Mouse (Mus musculus) heart, adult 2 months (tissue): ENCODE results near the gene Cop1. TPM values are rescaled to one million over a fixed set of nuclear protein-coding genes. Genes with fewer than 3 reads are reported as not detected.

Source experiments
- DNase-seq, 2 experiments: peaks; one replicate each; pipeline ENCODE4 v3.0.0; 2021
- H3K27ac ChIP-seq: fragments of 200-600 bp; 2 replicates; pipeline ENCODE4 v1.8.1; 2022
- H3K27me3 ChIP-seq: fragments of 200-500 bp; 2 replicates; pipeline ENCODE4 v1.6.1; 2012; ENCODE audit warnings: mild to moderate bottlenecking, low read length, inconsistent platforms, mixed read lengths; ENCODE audit not compliant: control insufficient read depth, insufficient read depth
- H3K36me3 ChIP-seq: fragments of 200-500 bp; 2 replicates; pipeline ENCODE4 v1.6.1; 2012; ENCODE audit warnings: low read length, inconsistent platforms; ENCODE audit not compliant: control insufficient read depth, insufficient read depth
- H3K4me1 ChIP-seq: fragments of 200-500 bp; 2 replicates; pipeline ENCODE4 v1.6.1; 2011; ENCODE audit warnings: low read length; ENCODE audit not compliant: control insufficient read depth, insufficient read depth
- H3K4me3 ChIP-seq: fragments of 200-600 bp; 2 replicates; pipeline ENCODE4 v1.8.1; 2022
- H3K79me2 ChIP-seq: fragments of 200-500 bp; replicated peaks from 2 replicates; pipeline ENCODE4 v1.6.1; 2012; ENCODE audit warnings: mild to moderate bottlenecking, inconsistent platforms, low read length, moderate library complexity, mixed read lengths; ENCODE audit not compliant: control insufficient read depth, insufficient read depth
- H3K9ac ChIP-seq: fragments of 200-500 bp; 2 replicates; pipeline ENCODE4 v1.6.1; 2012; ENCODE audit warnings: low read depth, mild to moderate bottlenecking, control low read depth, inconsistent platforms, low read length, mixed read lengths
- CTCF ChIP-seq: fragments of 200-600 bp; IDR thresholded peaks from 2 replicates; pipeline ENCODE4 v1.8.1; 2022; ENCODE audit warnings: antibody characterized with exemption, mild to moderate bottlenecking, moderate library complexity
- EP300 ChIP-seq: fragments of 200-500 bp; IDR thresholded peaks from 2 replicates; pipeline ENCODE4 v1.6.1; 2011; ENCODE audit warnings: low read depth, low read length, control low read depth; ENCODE audit not compliant: insufficient read depth
- POLR2A ChIP-seq: fragments of 200-500 bp; IDR thresholded peaks from 2 replicates; pipeline ENCODE4 v1.6.1; 2011; ENCODE audit warnings: mild to moderate bottlenecking, low read depth, low read length, control low read depth; ENCODE audit not compliant: insufficient read depth
- WGBS: fragments of 180-500 bp; shearing (Covaris S2); methylation state at CpG from one replicate; pipeline ENCODE4 v1.1.7; 2018; 5-methylcytosine and 5-hydroxymethylcytosine counted together
- intact Hi-C: fragments of 180-260 bp; cut with DNase I; formaldehyde crosslinking; loops from one replicate; pipeline ENCODE4 v1.15.1; 2025
- polyA plus RNA-seq: library from polyadenylated mRNA; depleted of rRNA; stranded (reverse); fragments of >200 nt; gene quantifications from 2 replicates; pipeline ENCODE4 v1.2.3, GENCODE M21; 2012
- total RNA-seq, 2 experiments: library from RNA; stranded (reverse); gene quantifications; 2 replicates each; pipeline ENCODE4 v1.2.3; 2021

The Cop1 gene
- total and polyA plus RNA-seq, 3 experiments, result 38.9 to 149 (median 148) TPM

GRCm38 (mm10) chr1:159263820-159264219 is 31.7 kb downstream of the Cop1 start:
- H3K79me2 ChIP-seq, result peaks cover 2% of the 10 kb centered on the region
- no peak for DNase-seq
- TF ChIP-seq CTCF (no peak), POLR2A (no peak), EP300 (no peak)
- H3K36me3 ChIP-seq, result peaks cover 4% of the 10 kb centered on the region
- no peak overlapping the region for H3K4me3 ChIP-seq
- intact Hi-C loops, result no loop called here
- H3K27me3 ChIP-seq, result no peaks in the 10 kb centered on the region
- H3K9ac ChIP-seq, result no peak overlapping the region
- H3K27ac ChIP-seq, result no peak overlapping the region
- 96% methylated on average over 3 of the region's 3 CpGs for WGBS
- no peaks in the 10 kb centered on the region; the same call in 1 of the 2 replicates for H3K4me1 ChIP-seq

- H3K79me2 ChIP-seq, result no peaks in the 10 kb centered on the region
- H3K27ac ChIP-seq, result no peak overlapping the region
- intact Hi-C loops, result loop anchor here (10.0 kb wide), 1 partner anchor 805 kb away; no protein-coding TSS in a partner anchor
- 73% methylated on average over 1 of the region's 1 CpGs for WGBS
- H3K4me1 ChIP-seq, result no peaks in the 10 kb centered on the region
- no peak overlapping the region for H3K9ac ChIP-seq
- no peak overlapping the region for H3K4me3 ChIP-seq
- H3K36me3 ChIP-seq, result peaks cover 4% of the 10 kb centered on the region
- no peak for DNase-seq
- H3K27me3 ChIP-seq, result no peaks in the 10 kb centered on the region
- TF ChIP-seq POLR2A (no peak), CTCF (no peak), EP300 (no peak)
Observed at GRCm38 (mm10) chr1:159280072-159280471, 48.0 kb downstream of the Cop1 start.

- DNase-seq, result no peak
- intact Hi-C loops, result loop anchor here (10.0 kb wide), 1 partner anchor 803 kb away; no protein-coding TSS in a partner anchor
- H3K9ac ChIP-seq, result no peak overlapping the region
- 83% methylated on average over 1 of the region's 1 CpGs for WGBS
- no peaks in the 10 kb centered on the region for H3K4me1 ChIP-seq
- no peaks in the 10 kb centered on the region for H3K79me2 ChIP-seq
- no peaks in the 10 kb centered on the region for H3K27me3 ChIP-seq
- peaks cover 7% of the 10 kb centered on the region for H3K36me3 ChIP-seq
- TF ChIP-seq EP300 (no peak), CTCF (no peak), POLR2A (no peak)
- no peak overlapping the region for H3K4me3 ChIP-seq
- H3K27ac ChIP-seq, result no peak overlapping the region
Observed at GRCm38 (mm10) chr1:159281861-159282260, 49.7 kb downstream of the Cop1 start.

- Histone ChIP-seq H3K27ac (no peak overlapping the region), H3K4me3 (no peak overlapping the region), H3K9ac (no peak overlapping the region), H3K79me2 (no peaks in the 10 kb centered on the region), H3K27me3 (no peaks in the 10 kb centered on the region), H3K36me3 (peaks cover 5% of the 10 kb centered on the region; the same call in 1 of the 2 replicates), H3K4me1 (no peaks in the 10 kb centered on the region)
- peak; percentile 64 for TF ChIP-seq CTCF
- no peak for TF ChIP-seq EP300
- TF ChIP-seq POLR2A, result no peak
- DNase-seq, result no peak
- 91% methylated on average over 1 of the region's 1 CpGs for WGBS
- intact Hi-C loops, result loop anchor here (10.0 kb wide), 1 partner anchor 798 kb away; no protein-coding TSS in a partner anchor
Observed at GRCm38 (mm10) chr1:159286833-159287232, 54.7 kb downstream of the Cop1 start.

- TF ChIP-seq CTCF, result peak; percentile 73
- no peak for TF ChIP-seq EP300
- no peak for TF ChIP-seq POLR2A
- Histone ChIP-seq H3K27me3 (no peaks in the 10 kb centered on the region), H3K4me3 (no peak overlapping the region), H3K9ac (no peak overlapping the region), H3K36me3 (peaks cover 1% of the 10 kb centered on the region), H3K4me1 (no peaks in the 10 kb centered on the region), H3K27ac (no peak overlapping the region), H3K79me2 (no peaks in the 10 kb centered on the region)
- intact Hi-C loops, result no loop called here
- DNase-seq, result no peak
Observed at GRCm38 (mm10) chr1:159290219-159290618, 58.1 kb downstream of the Cop1 start.

GRCm38 (mm10) chr1:159290859-159291258 is 58.7 kb downstream of the Cop1 start:
- intact Hi-C loops, result no loop called here
- Histone ChIP-seq H3K79me2 (no peaks in the 10 kb centered on the region), H3K27me3 (no peaks in the 10 kb centered on the region), H3K9ac (no peak overlapping the region), H3K4me3 (no peak overlapping the region), H3K4me1 (no peaks in the 10 kb centered on the region), H3K36me3 (no peaks in the 10 kb centered on the region; the same call in 1 of the 2 replicates), H3K27ac (no peak overlapping the region)
- TF ChIP-seq POLR2A (no peak), CTCF (no peak), EP300 (no peak)
- DNase-seq, result no peak
- 92% methylated on average over 2 of the region's 2 CpGs for WGBS
